In genomic region chr7:102927105-102927504, GRCm38 (mm10) we compare ENCODE assay signal across 39 mouse cellular contexts. TPM values are rescaled to one million over a fixed set of nuclear protein-coding genes. Genes with fewer than 3 reads are reported as not detected.
"Had no signal": no experiment of that assay in that cellular context is flagged by ENCODE, and none has a peak within 500 bp of the region (broad histone marks: within the 10 kb centered on the region; RNA-seq: fewer than 3 reads in every experiment).

No protein-coding gene starts in this region.

- ATAC-seq: hindbrain, postnatal 0 days; intestine, embryonic 16.5 days had no signal

- H3K27ac ChIP-seq: heart, adult 2 months; heart, embryonic 13.5 days; heart, embryonic 15.5 days; hindbrain, embryonic 13.5 days; hindbrain, embryonic 15.5 days; hindbrain, postnatal 0 days; layer of hippocampus, adult 2 months; left cerebral cortex, adult 2 months; limb, embryonic 10.5 days; limb, embryonic 12.5 days; liver, embryonic 13.5 days; liver, embryonic 15.5 days had no signal

- H3K4me1 ChIP-seq: heart, embryonic 13.5 days; heart, embryonic 15.5 days; hindbrain, embryonic 13.5 days; hindbrain, embryonic 15.5 days; limb, embryonic 10.5 days; limb, embryonic 12.5 days; liver, embryonic 13.5 days; liver, embryonic 15.5 days had no signal

- H3K27me3 ChIP-seq: heart, embryonic 13.5 days; heart, embryonic 15.5 days; hindbrain, embryonic 13.5 days; hindbrain, embryonic 15.5 days; limb, embryonic 12.5 days; liver, embryonic 13.5 days; liver, embryonic 15.5 days had no signal

- H3K9ac ChIP-seq: heart, embryonic 13.5 days; heart, embryonic 15.5 days; hindbrain, embryonic 13.5 days; hindbrain, embryonic 15.5 days; limb, embryonic 12.5 days; liver, embryonic 13.5 days; liver, embryonic 15.5 days had no signal

- H3K4me2 ChIP-seq: heart, embryonic 11.5 days; heart, embryonic 13.5 days; heart, embryonic 15.5 days; hindbrain, embryonic 13.5 days; hindbrain, embryonic 15.5 days; limb, embryonic 12.5 days; liver, embryonic 11.5 days; liver, embryonic 13.5 days; liver, embryonic 15.5 days had no signal

- DNase-seq: gastrocnemius, postnatal 14 days; gastrocnemius, postnatal 36 days; heart, adult 2 months; heart, postnatal 14 days; heart, postnatal 36 days; kidney, adult 11 months; kidney, adult 2 months; kidney, adult 9 months; kidney, postnatal 10 days; kidney, postnatal 25 days; kidney, postnatal 4 days; liver; liver, embryonic 13.5 days had no signal

- H3K9me3 ChIP-seq: heart, embryonic 13.5 days; heart, embryonic 15.5 days; hindbrain, embryonic 13.5 days; hindbrain, embryonic 15.5 days; limb, embryonic 10.5 days; limb, embryonic 12.5 days; liver, embryonic 13.5 days; liver, embryonic 15.5 days had no signal

- H3K4me3 ChIP-seq: heart, adult 2 months; heart, embryonic 13.5 days; heart, embryonic 15.5 days; hindbrain, embryonic 13.5 days; hindbrain, embryonic 15.5 days; layer of hippocampus, adult 2 months; left cerebral cortex, adult 2 months; limb, embryonic 10.5 days; limb, embryonic 12.5 days; liver, embryonic 13.5 days; liver, embryonic 15.5 days had no signal

- H3K36me3 ChIP-seq: heart, embryonic 13.5 days; heart, embryonic 15.5 days; hindbrain, embryonic 13.5 days; hindbrain, embryonic 15.5 days; limb, embryonic 10.5 days; limb, embryonic 12.5 days; liver, embryonic 13.5 days; liver, embryonic 15.5 days had no signal

RNA-seq across cellular contexts. Expression of gene Olfr572, which starts 2.9 kb away (rescaled TPM):
- total RNA-seq: gastrocnemius, adult 18-20 months; gastrocnemius, adult 8-10 months; gastrocnemius, postnatal 14 days; gastrocnemius, postnatal 36 days; heart, adult 2 months; heart, postnatal 14 days; heart, postnatal 36 days; hematopoietic stem cell, adult 5-6 weeks; hindbrain, postnatal 0 days; layer of hippocampus, adult 2 months; layer of hippocampus, postnatal 10 days; layer of hippocampus, postnatal 25 days; left cerebral cortex, adult 2 months; left cerebral cortex, postnatal 14 days; left cerebral cortex, postnatal 36 days had no signal
- polyA plus RNA-seq: gonadal fat pad, adult 2 months; heart, adult 2 months; heart, embryonic 11.5 days; heart, embryonic 13.5 days; heart, embryonic 15.5 days; heart, postnatal 0 days; hindbrain, embryonic 11.5 days; hindbrain, embryonic 13.5 days; hindbrain, embryonic 15.5 days; hindbrain, postnatal 0 days; intestine, embryonic 14.5 days; intestine, embryonic 16.5 days; kidney, adult 2 months; kidney, embryonic 16.5 days; limb, embryonic 10.5 days; limb, embryonic 12.5 days; limb, embryonic 14.5 days; liver, embryonic 11.5 days; liver, embryonic 13.5 days; liver, embryonic 15.5 days had no signal

RNA-seq across cellular contexts. Expression of gene Olfr571, which starts 9.8 kb away (rescaled TPM):
- total RNA-seq: gastrocnemius, adult 18-20 months; gastrocnemius, adult 8-10 months; gastrocnemius, postnatal 14 days; gastrocnemius, postnatal 36 days; heart, adult 2 months; heart, postnatal 14 days; heart, postnatal 36 days; hematopoietic stem cell, adult 5-6 weeks; hindbrain, postnatal 0 days; layer of hippocampus, adult 2 months; layer of hippocampus, postnatal 10 days; left cerebral cortex, adult 2 months; left cerebral cortex, postnatal 14 days; left cerebral cortex, postnatal 36 days had no signal
- polyA plus RNA-seq: gonadal fat pad, adult 2 months; heart, adult 2 months; heart, embryonic 11.5 days; heart, embryonic 13.5 days; heart, embryonic 15.5 days; heart, postnatal 0 days; hindbrain, embryonic 11.5 days; hindbrain, embryonic 13.5 days; hindbrain, embryonic 15.5 days; hindbrain, postnatal 0 days; intestine, embryonic 14.5 days; intestine, embryonic 16.5 days; kidney, adult 2 months; kidney, embryonic 16.5 days; limb, embryonic 10.5 days; limb, embryonic 12.5 days; limb, embryonic 14.5 days; liver, embryonic 11.5 days; liver, embryonic 13.5 days; liver, embryonic 15.5 days had no signal

RNA-seq across cellular contexts. Expression of gene Olfr573-ps1, which starts 15.3 kb away (rescaled TPM):
- total RNA-seq: gastrocnemius, adult 18-20 months; gastrocnemius, adult 8-10 months; gastrocnemius, postnatal 14 days; gastrocnemius, postnatal 36 days; heart, adult 2 months; heart, postnatal 14 days; heart, postnatal 36 days; hematopoietic stem cell, adult 5-6 weeks; hindbrain, postnatal 0 days; layer of hippocampus, adult 2 months; layer of hippocampus, postnatal 10 days; layer of hippocampus, postnatal 25 days; left cerebral cortex, adult 2 months; left cerebral cortex, postnatal 14 days; left cerebral cortex, postnatal 36 days had no signal
- polyA plus RNA-seq: gonadal fat pad, adult 2 months; heart, adult 2 months; heart, embryonic 11.5 days; heart, embryonic 13.5 days; heart, embryonic 15.5 days; heart, postnatal 0 days; hindbrain, embryonic 11.5 days; hindbrain, embryonic 13.5 days; hindbrain, embryonic 15.5 days; hindbrain, postnatal 0 days; intestine, embryonic 14.5 days; intestine, embryonic 16.5 days; kidney, adult 2 months; kidney, embryonic 16.5 days; limb, embryonic 10.5 days; limb, embryonic 12.5 days; limb, embryonic 14.5 days; liver, embryonic 11.5 days; liver, embryonic 13.5 days; liver, embryonic 15.5 days had no signal

RNA-seq across cellular contexts. Expression of gene Olfr574, which starts 21.2 kb away (rescaled TPM):
- total RNA-seq: gastrocnemius, adult 18-20 months; gastrocnemius, adult 8-10 months; gastrocnemius, postnatal 14 days; gastrocnemius, postnatal 36 days; heart, adult 2 months; heart, postnatal 14 days; heart, postnatal 36 days; hematopoietic stem cell, adult 5-6 weeks; hindbrain, postnatal 0 days; layer of hippocampus, adult 2 months; layer of hippocampus, postnatal 10 days; layer of hippocampus, postnatal 25 days; left cerebral cortex, adult 2 months; left cerebral cortex, postnatal 14 days; left cerebral cortex, postnatal 36 days had no signal
- polyA plus RNA-seq: gonadal fat pad, adult 2 months; heart, adult 2 months; heart, embryonic 11.5 days; heart, embryonic 13.5 days; heart, embryonic 15.5 days; heart, postnatal 0 days; hindbrain, embryonic 11.5 days; hindbrain, embryonic 13.5 days; hindbrain, embryonic 15.5 days; hindbrain, postnatal 0 days; intestine, embryonic 14.5 days; intestine, embryonic 16.5 days; kidney, adult 2 months; kidney, embryonic 16.5 days; limb, embryonic 10.5 days; limb, embryonic 12.5 days; limb, embryonic 14.5 days; liver, embryonic 11.5 days; liver, embryonic 13.5 days; liver, embryonic 15.5 days had no signal

RNA-seq across cellular contexts. Expression of gene Olfr575, which starts 31.5 kb away (rescaled TPM):
- total RNA-seq: gastrocnemius, adult 18-20 months; gastrocnemius, adult 8-10 months; gastrocnemius, postnatal 14 days; gastrocnemius, postnatal 36 days; heart, adult 2 months; heart, postnatal 14 days; heart, postnatal 36 days; hematopoietic stem cell, adult 5-6 weeks; hindbrain, postnatal 0 days; layer of hippocampus, adult 2 months; layer of hippocampus, postnatal 10 days; layer of hippocampus, postnatal 25 days; left cerebral cortex, adult 2 months; left cerebral cortex, postnatal 14 days; left cerebral cortex, postnatal 36 days had no signal
- polyA plus RNA-seq: gonadal fat pad, adult 2 months; heart, adult 2 months; heart, embryonic 11.5 days; heart, embryonic 13.5 days; heart, embryonic 15.5 days; heart, postnatal 0 days; hindbrain, embryonic 11.5 days; hindbrain, embryonic 13.5 days; hindbrain, embryonic 15.5 days; hindbrain, postnatal 0 days; intestine, embryonic 14.5 days; intestine, embryonic 16.5 days; kidney, adult 2 months; kidney, embryonic 16.5 days; limb, embryonic 10.5 days; limb, embryonic 12.5 days; limb, embryonic 14.5 days; liver, embryonic 11.5 days; liver, embryonic 13.5 days; liver, embryonic 15.5 days had no signal
